ENCODE assay signal across 10 mouse cellular contexts in genomic region chr1:170479458-170479798, GRCm38 (mm10).
DNase-seq lines count a peak whose midpoint lies in the region; ATAC-seq and TF ChIP-seq lines count a peak whose summit lies in the region.
"Had no signal": no experiment of that assay in that cellular context is flagged by ENCODE, and none has a peak within 500 bp of the region (broad histone marks: within the 10 kb centered on the region; RNA-seq: fewer than 3 reads in every experiment).

No protein-coding gene starts in this region.

- peak; percentile 51; the same call in 1 of the 2 replicates for ATAC-seq in kidney, postnatal 0 days (replicated peaks; ENCODE audit: low FRiP score, low read depth)
- ATAC-seq in embryonic facial prominence, embryonic 12.5 days (ENCODE audit: insufficient number of reproducible peaks, insufficient read depth, low FRiP score, low TSS enrichment) = peak; percentile 76; the same call in 1 of the 2 replicates
- ATAC-seq in granulocyte monocyte progenitor cell, adult 5-6 weeks (replicated peaks; ENCODE audit: poor library complexity, severe bottlenecking) = no peak
- ATAC-seq: midbrain, embryonic 13.5 days had no signal

- H3K9me3 ChIP-seq in kidney, postnatal 0 days (replicated peaks; ENCODE audit: low read length) = no peaks in the 10 kb centered on the region
- H3K9me3 ChIP-seq in embryonic facial prominence, embryonic 12.5 days = no peaks in the 10 kb centered on the region
- H3K9me3 ChIP-seq: midbrain, embryonic 13.5 days had no signal

- H3K4me2 ChIP-seq in kidney, postnatal 0 days (ENCODE audit: low read length) = no peak overlapping the region
- no peak overlapping the region for H3K4me2 ChIP-seq in embryonic facial prominence, embryonic 12.5 days (replicated peaks)
- H3K4me2 ChIP-seq: midbrain, embryonic 13.5 days had no signal

- TF ChIP-seq CTCF in kidney, postnatal 0 days (IDR thresholded peaks at IDR 0.05; ENCODE audit: low read depth) = no peak

- no peaks in the 10 kb centered on the region for H3K27me3 ChIP-seq in kidney, postnatal 0 days (ENCODE audit: insufficient read depth, low read length)
- no peaks in the 10 kb centered on the region for H3K27me3 ChIP-seq in embryonic facial prominence, embryonic 12.5 days
- H3K27me3 ChIP-seq: midbrain, embryonic 13.5 days had no signal

- H3K27ac ChIP-seq in kidney, postnatal 0 days = peak overlapping the region; percentile 85
- H3K27ac ChIP-seq in embryonic facial prominence, embryonic 12.5 days = no peak overlapping the region
- H3K27ac ChIP-seq: midbrain, embryonic 13.5 days had no signal

- H3K4me1 ChIP-seq in kidney, postnatal 0 days (replicated peaks; ENCODE audit: insufficient read depth, low read length) = peaks cover 30% of the 10 kb centered on the region
- peaks cover 22% of the 10 kb centered on the region for H3K4me1 ChIP-seq in embryonic facial prominence, embryonic 12.5 days

- WGBS in kidney, postnatal 0 days = 12% methylated on average over 3 of the region's 3 CpGs
- 12% methylated on average over 3 of the region's 3 CpGs for WGBS in embryonic facial prominence, embryonic 12.5 days

- no peaks in the 10 kb centered on the region for H3K36me3 ChIP-seq in kidney, postnatal 0 days (ENCODE audit: insufficient read depth, low read length)
- H3K36me3 ChIP-seq in embryonic facial prominence, embryonic 12.5 days = no peaks in the 10 kb centered on the region
- H3K36me3 ChIP-seq: midbrain, embryonic 13.5 days had no signal

- peak; percentile 59 for DNase-seq in kidney, postnatal 0 days (ENCODE audit: low spot score)
- DNase-seq in kidney, adult 18-20 months = no peak
- DNase-seq in kidney, postnatal 14 days = peak; percentile 61
- DNase-seq in retina, postnatal 1 day = peak; percentile 57
- no peak for DNase-seq in urinary bladder, postnatal 10 days (ENCODE audit: low spot score)
- DNase-seq: gastrocnemius, postnatal 14 days; thymus, postnatal 25 days had no signal

- H3K4me3 ChIP-seq in kidney, postnatal 0 days (replicated peaks; ENCODE audit: low read depth, low read length) = no peak overlapping the region
- H3K4me3 ChIP-seq in embryonic facial prominence, embryonic 12.5 days = no peak overlapping the region
- H3K4me3 ChIP-seq: midbrain, embryonic 13.5 days had no signal

- no peak overlapping the region for H3K9ac ChIP-seq in kidney, postnatal 0 days (ENCODE audit: low read depth, low read length)
- no peak overlapping the region for H3K9ac ChIP-seq in embryonic facial prominence, embryonic 12.5 days
- H3K9ac ChIP-seq: midbrain, embryonic 13.5 days had no signal

Comparison
In these comparisons a context has a peak if more than half of its experiments do, and no peak if none do; other contexts are left out.
1. DNase-seq: peak in kidney, postnatal 0 days (single experiment), kidney, postnatal 14 days (single experiment) and retina, postnatal 1 day (single experiment); none in kidney, adult 18-20 months (single experiment) and urinary bladder, postnatal 10 days (single experiment).